8 mouse cellular contexts compared by ENCODE assay signal in the genomic region with DNA sequence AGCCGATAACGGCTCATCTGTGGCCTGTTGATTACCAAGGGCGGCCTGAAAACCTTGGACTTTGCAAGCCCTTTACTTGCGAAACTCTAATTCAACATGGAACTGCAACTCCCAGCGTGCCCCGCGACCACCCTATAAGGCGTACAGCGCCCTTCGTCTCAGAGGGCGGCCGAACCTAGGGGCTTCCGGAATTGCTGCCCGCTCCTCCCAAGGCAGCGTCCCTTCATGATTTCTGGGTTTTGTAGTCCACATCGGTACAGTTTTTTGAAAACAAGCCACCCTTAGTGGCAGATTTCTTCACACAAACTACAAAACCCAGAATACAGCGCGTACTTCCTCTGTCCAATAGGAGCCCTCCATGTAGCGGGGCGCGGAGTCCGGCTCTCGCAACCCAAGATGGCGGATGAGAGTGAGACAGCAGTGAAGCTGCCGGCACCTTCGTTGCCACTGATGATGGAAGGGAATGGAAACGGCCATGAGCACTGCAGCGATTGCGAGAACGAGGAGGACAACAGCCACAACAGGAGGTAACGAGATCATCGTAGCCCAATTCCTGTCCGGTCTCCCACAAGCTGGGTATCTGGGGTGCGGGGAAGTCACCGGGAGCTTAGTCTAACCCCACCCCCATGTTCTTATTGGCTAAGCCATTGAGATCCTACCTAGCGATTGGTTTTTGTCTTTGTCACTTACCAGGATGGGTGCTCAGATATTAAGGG. TPM values are rescaled to one million over a fixed set of nuclear protein-coding genes. Genes with fewer than 3 reads are reported as not detected.
DNase-seq lines count a peak whose midpoint lies in the region; ATAC-seq and TF ChIP-seq lines count a peak whose summit lies in the region.

Nmt1 (plus strand) TSS at position 15 of the 716 bp plus-strand sequence.
Dcakd (minus strand) TSS at position 158 of the 716 bp plus-strand sequence.

- in situ Hi-C loops in ES-E14 (cut with MboI; ENCODE audit: low sequenced_read_pairs in 2 of 2, unreplicated experiment in 2 of 2): no loop called here

- peak within 1 kb of the TSS; percentile 92 to 94 for H3K4me3 ChIP-seq in ES-E14 (ENCODE audit: insufficient read depth in 1 of 2, low read depth in 1 of 2, low read length in 2 of 2, poor library complexity in 1 of 2, severe bottlenecking in 1 of 2)
- peak within 1 kb of the TSS; percentile 66 for H3K4me3 ChIP-seq in forebrain, embryonic 15.5 days
- H3K4me3 ChIP-seq in lung, adult 2 months (replicated peaks; ENCODE audit: extremely low read depth, low read depth, low read length): peak within 1 kb of the TSS; percentile 99

- TF ChIP-seq POLR2A in lung, adult 2 months (IDR thresholded peaks at IDR 0.05; ENCODE audit: borderline replicate concordance, extremely low read depth, low read depth, low read length): peak; percentile 93; the same call in 1 of the 2 replicates

- H3K4me1 ChIP-seq in ES-E14 (ENCODE audit: control insufficient read depth in 2 of 2, insufficient read depth in 2 of 2, low read length in 2 of 2, poor library complexity in 1 of 2): peaks cover 0 to 3% of the 10 kb centered on the region in 2 experiments; a peak in 2 of 4 replicates
- peaks cover 27% of the 10 kb centered on the region for H3K4me1 ChIP-seq in forebrain, embryonic 15.5 days
- peaks cover 14% of the 10 kb centered on the region for H3K4me1 ChIP-seq in lung, adult 2 months (ENCODE audit: control insufficient read depth, insufficient read depth, low read length)

- peak; percentile 96 for DNase-seq in ES-E14 (ENCODE audit: low read depth, low spot score)
- DNase-seq in cerebellum, adult 11-12 months: peak; percentile 95
- DNase-seq in heart, postnatal 25 days (ENCODE audit: low spot score): peak; percentile 92
- DNase-seq in layer of hippocampus, adult 18-20 months (ENCODE audit: low spot score in 2 of 2): peak; percentile 95 to 97
- peak; percentile 94 for DNase-seq in lung, adult 2 months
- peak; percentile 89 to 92 for DNase-seq in thymus, adult 18-20 months

- intact Hi-C loops in heart, postnatal 25 days (cut with DNase I): loop anchor here (5.0 kb wide), 1 partner anchor 239 kb away; the partner anchor contains the start of gene Map3k14

- peak; percentile 99 for ATAC-seq in forebrain, embryonic 15.5 days (replicated peaks)
- peak; percentile 93 for ATAC-seq in neutrophil, adult 5-6 weeks (ENCODE audit: extremely low read depth, insufficient number of reproducible peaks, low FRiP score, poor library complexity, severe bottlenecking)

- no peaks in the 10 kb centered on the region for H3K27me3 ChIP-seq in forebrain, embryonic 15.5 days

- H3K9ac ChIP-seq in ES-E14 (ENCODE audit: insufficient read depth, low read depth, low read length, poor library complexity, severe bottlenecking): peak within 1 kb of the TSS; percentile 98
- H3K9ac ChIP-seq in forebrain, embryonic 15.5 days (replicated peaks): peak within 1 kb of the TSS; percentile 68

- no peaks in the 10 kb centered on the region for H3K9me3 ChIP-seq in ES-E14 (ENCODE audit: control insufficient read depth, insufficient read depth, low read depth, low read length)
- no peaks in the 10 kb centered on the region for H3K9me3 ChIP-seq in forebrain, embryonic 15.5 days

- H3K27ac ChIP-seq in ES-E14 (ENCODE audit: insufficient read depth, low read depth, low read length, poor library complexity, severe bottlenecking): peak within 1 kb of the TSS; percentile 81
- H3K27ac ChIP-seq in forebrain, embryonic 15.5 days (replicated peaks): peak within 1 kb of the TSS; percentile 81

- WGBS in forebrain, embryonic 15.5 days: under 1% methylated on average over 36 of the region's 36 CpGs
- under 1% methylated on average over 36 of the region's 36 CpGs for WGBS in lung, adult 2 months

- peak within 1 kb of the TSS; percentile 71 for H3K4me2 ChIP-seq in forebrain, embryonic 15.5 days (replicated peaks)

- peaks cover 3% of the 10 kb centered on the region for H3K36me3 ChIP-seq in ES-E14 (ENCODE audit: control insufficient read depth, insufficient read depth, low read length, poor library complexity, severe bottlenecking)
- peaks cover 2% of the 10 kb centered on the region; the same call in 1 of the 2 replicates for H3K36me3 ChIP-seq in forebrain, embryonic 15.5 days

- no peak for TF ChIP-seq CTCF in lung, adult 2 months (IDR thresholded peaks at IDR 0.05; ENCODE audit: insufficient read depth, low read length)

TF ChIP-seq in ES-E14, 5 proteins besides CTCF, POLR2A, EP300 and RAD21:
- TF ChIP-seq CHD2 (IDR thresholded peaks at IDR 0.05; ENCODE audit: low read depth, low read length): peak; percentile 90
- no peak for TF ChIP-seq ZC3H11A (IDR thresholded peaks at IDR 0.05; ENCODE audit: borderline replicate concordance, low read depth, low read length)
- TF ChIP-seq HCFC1 (IDR thresholded peaks at IDR 0.05; ENCODE audit: borderline replicate concordance, insufficient read depth, low read length): peak; percentile 97

RNA-seq across cellular contexts. Expression of gene Nmt1, which starts in this region (rescaled TPM):
- total RNA-seq in ES-E14 (2012; rRNA removed): 57.1 and 61.0 TPM in 2 replicates
- polyA plus RNA-seq in forebrain, embryonic 15.5 days (2015; fragmentation: Nextera tagmentation; extraction: Ambion mirVana): 41.0 and 43.9 TPM in 2 replicates
- 10 to 100 TPM; 65.2 to 66.1 TPM for total RNA-seq in heart, postnatal 25 days (2021)
- total RNA-seq in layer of hippocampus, adult 18-20 months (2021): 100 to 1,000 TPM; 166 to 172 TPM
- polyA plus RNA-seq in lung, adult 2 months (2012; rRNA removed): 24.0 and 32.2 TPM in 2 replicates
- total RNA-seq in neutrophil, adult 5-6 weeks (2017): 29.8 and 30.0 TPM in 2 replicates

RNA-seq across cellular contexts. Expression of gene Dcakd, which starts in this region (rescaled TPM):
- 32.1 and 43.7 TPM in 2 replicates for total RNA-seq in ES-E14 (2012; rRNA removed)
- polyA plus RNA-seq in forebrain, embryonic 15.5 days (2015; fragmentation: Nextera tagmentation; extraction: Ambion mirVana): 152 and 168 TPM in 2 replicates
- total RNA-seq in heart, postnatal 25 days (2021): 10 to 100 TPM; 83.5 to 84.3 TPM
- total RNA-seq in layer of hippocampus, adult 18-20 months (2021): 10 to 100 TPM; 68.9 to 69.0 TPM
- 54.4 and 58.2 TPM in 2 replicates for polyA plus RNA-seq in lung, adult 2 months (2012; rRNA removed)
- total RNA-seq in neutrophil, adult 5-6 weeks (2017): 12.0 and 15.5 TPM in 2 replicates

Comparison
In these comparisons a context has a peak if more than half of its experiments do, and no peak if none do; other contexts are left out.
1. Peak in every context shown above with its lines: DNase-seq, ATAC-seq, H3K4me3 ChIP-seq and H3K27ac ChIP-seq.